Mouse (Mus musculus): ENCODE data around the gene 1700028K03Rik. TPM values are rescaled to one million over a fixed set of nuclear protein-coding genes. Genes with fewer than 3 reads are reported as not detected.
A peak's percentile ranks its signal among the peaks of the same experiment; 100 is the strongest.

The 1700028K03Rik gene
- under 1 TPM in 2 of 4 experiments, not detected in 2; 0.14 to 0.30 TPM for total RNA-seq (2022)

DNA sequence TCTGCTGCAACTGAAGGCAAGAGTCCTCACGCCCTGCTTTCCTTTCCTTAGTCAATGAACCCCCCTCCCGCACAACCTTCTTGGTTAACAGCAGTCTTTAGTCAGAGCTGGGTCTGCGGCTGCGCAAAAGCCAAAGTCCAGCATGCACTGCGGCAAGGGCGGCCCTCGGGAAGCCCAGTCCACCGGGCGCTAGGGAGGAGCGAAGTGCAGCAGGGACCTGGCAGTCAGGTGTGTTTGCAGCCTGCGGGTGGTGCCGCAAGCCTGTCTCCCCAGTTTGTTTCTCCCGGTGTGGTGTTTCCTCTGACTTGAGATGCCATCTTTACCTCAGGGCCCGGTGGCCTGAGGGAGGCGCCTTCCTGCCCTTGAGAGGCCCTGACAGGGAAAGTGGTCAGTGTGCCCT is at the start of gene 1700028K03Rik:
TSS of gene 1700028K03Rik (plus strand) at position 129 of the 400 bp plus-strand sequence.
- DNase-seq, result no peak

DNA sequence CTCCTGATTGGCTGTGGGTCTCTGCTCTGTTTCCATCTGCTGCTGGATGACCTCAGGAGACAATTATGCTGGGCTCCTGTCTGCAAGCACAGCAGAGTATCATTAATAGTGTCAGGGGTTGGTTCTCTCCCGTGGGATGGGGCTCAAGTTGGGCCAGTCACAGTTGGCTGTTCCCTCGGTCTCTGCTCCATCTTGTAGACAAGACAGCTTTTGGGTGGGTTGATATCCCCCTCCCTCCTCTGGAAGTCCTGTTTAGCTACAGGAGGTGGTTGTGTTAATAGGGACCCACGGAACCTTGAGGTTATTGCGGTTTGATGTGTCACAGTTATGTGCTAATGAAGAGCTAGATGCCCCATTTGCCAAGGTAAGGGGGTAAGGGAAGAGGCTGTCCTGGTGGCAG is 45.5 kb upstream of the 1700028K03Rik start:
- DNase-seq, result no peak

DNA sequence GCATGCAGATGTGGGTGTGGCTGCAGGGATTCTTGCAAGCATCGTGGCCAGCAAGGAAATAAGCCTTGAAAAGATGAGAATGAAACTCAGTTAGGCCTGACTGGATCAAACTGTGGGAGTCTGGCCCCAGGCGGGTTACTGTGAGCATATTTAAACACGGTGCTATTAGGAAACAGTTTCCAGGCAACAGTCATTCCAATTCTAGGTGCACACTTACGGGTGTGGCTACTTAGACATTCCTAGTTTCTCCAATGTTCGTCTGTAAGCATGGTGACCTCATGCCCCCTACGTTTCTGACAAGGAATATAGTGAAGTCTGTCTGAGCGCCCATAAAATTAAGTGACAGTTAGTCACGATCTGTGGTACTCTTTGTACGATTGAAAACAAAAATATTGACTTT is 43.5 kb upstream of the 1700028K03Rik start:
- DNase-seq, result no peak

DNA sequence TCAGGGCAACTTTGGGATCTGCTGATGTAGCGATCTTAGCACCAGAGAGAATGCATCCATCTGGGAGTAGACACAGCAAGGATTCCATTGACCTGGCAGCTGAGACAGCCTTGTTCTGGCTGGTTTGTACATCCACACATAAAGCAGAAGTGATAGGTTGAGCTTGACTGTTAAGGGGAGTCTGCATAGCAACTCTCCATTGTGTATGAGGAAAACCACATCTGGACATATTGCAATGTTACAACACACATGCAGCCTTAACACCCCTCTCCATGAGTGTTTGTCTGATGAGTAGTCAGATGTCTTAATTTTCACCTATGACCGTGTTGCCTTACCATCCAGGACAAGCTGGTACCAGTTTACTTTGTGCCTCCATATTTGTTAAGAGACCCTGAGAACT is 42.0 kb upstream of the 1700028K03Rik start:
- DNase-seq, result no peak

DNA sequence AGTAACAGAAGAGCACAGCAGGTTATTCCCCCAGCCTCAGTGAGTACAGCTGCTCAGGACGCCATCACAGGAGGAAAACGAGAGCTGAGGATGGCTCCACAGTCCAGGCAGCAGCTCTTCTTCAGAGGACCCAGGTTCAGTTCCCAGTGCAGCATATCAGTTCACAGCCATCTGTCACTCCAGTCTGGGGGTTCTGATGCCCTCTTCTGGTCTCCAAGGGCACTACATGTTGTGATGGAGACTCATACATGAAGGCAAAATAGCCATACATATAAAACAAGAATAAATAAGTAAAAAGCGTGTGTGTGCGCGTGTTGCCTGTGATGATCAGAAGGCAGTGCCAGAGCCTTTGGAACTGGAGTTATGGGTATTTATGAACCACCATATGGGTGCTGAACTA is 39.8 kb upstream of the 1700028K03Rik start:
- no peak for DNase-seq

DNA sequence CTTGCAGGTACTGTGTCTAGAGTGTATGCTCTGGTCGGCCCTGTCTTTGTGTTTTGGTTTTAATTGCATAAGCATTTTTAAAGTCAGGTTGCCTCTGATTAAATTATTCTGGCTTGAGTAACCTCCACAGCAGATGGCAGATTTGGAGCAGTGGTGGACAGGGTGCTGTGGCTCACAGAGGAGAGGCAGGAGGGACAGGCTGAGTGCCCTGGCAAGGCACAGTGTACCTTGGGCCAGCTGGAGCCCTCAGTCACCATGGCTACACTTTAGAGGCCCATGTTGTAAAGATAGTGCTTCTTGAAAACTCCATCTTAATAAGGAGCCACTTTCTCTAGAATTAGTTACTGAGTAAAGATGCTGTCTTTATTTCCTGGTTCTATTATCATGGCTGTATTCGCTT is 38.5 kb upstream of the 1700028K03Rik start:
- no peak for DNase-seq

DNA sequence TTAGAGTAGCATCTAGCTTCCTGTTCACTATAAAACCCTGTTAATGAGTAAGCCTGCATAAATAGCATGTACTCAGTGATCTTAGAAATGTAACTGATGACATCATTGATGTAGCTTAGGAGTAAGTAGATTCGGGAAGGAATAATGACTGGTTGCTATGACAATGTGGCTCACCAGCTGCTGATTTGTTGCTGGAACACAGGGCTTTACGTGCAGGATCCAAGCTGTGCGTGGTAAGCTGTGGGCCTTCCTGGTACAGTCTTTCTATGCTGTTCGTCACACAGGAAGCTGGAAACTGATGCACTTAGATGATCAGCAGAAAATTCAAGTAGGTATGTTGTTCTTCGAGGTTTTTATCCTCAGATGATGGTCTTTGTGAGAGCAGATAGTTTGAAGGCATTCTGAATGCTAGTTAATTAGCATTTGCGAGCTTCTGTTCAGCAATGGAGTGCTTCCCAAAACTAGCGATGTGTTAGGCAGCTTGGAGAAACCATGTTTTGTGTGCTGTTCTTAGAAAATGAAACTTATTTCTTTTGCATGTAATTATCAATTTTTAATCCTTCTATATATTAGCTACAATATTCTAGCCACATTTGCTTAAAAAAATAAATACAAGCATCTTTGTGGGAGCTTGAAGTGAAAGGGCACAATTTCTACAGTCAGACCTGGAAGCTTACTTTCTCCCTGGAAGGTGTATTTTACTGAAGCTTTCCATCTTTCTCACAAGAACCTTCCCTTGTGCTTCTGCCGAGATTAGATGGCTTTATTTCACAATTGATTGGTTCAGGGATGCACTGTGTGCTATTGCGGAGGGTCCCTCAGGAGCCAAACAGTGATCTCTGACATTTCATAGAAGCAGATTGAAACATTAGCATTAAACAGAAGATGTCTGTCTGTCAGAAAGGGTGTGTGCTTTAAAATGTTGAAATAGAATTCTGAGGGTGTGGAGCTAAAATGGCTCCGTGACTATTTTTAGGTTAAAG is 36.7 kb upstream of the 1700028K03Rik start:
- no peak for DNase-seq

DNA sequence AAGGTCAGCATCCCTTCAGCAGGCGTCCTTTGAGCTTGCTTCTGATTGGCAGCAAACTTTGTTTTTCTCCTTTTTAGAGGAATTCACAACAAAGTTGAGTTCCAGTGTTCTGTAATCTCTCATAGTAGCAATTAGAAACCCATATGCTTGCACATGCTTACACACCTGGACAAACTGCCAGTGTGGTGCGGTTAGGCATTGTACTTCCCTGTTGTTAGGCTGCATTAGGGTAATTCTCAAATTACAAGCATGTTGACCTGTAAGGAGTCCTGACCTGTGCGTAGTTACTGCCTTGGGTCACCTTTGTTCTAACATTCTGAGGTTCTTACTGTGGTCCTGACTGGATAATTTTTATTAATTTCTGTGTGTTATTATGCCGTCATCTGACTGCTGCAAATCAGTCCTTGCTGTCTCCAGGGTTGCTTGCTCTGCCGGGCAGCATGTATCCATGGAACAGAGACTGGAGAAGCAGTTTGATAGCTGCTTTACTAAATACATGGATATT is 35.7 kb upstream of the 1700028K03Rik start:
- DNase-seq, result no peak

DNA sequence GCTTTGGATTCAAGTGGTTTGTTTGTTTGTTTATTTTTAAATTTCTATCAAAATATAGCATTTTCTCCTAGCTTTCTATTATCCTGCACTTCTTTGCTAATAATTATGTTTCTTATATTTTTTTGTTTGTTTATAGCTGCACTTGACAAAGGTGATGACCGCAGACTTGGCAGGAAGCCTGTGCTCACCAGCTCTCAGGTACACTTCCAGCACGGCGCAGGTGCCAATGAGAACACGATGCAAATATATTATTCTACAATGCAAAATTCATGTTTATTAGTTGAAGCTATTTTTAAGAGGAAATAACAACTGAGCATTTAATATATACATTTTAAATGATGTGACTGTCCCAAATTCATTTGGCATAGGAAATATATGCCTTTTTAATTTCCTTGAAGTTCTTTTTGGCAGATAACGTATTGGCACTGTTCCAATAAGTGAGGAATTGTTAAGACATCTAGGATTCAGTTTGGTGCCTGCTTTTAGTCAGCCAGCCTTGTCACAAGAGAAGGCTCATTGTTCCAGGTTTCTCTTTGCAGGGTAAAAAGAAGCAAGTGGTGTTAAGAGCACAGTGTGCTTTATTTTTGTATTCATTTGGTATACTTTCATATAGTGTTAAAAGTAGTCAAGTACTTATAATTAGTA is 34.5 kb upstream of the 1700028K03Rik start:
- no peak for DNase-seq

DNA sequence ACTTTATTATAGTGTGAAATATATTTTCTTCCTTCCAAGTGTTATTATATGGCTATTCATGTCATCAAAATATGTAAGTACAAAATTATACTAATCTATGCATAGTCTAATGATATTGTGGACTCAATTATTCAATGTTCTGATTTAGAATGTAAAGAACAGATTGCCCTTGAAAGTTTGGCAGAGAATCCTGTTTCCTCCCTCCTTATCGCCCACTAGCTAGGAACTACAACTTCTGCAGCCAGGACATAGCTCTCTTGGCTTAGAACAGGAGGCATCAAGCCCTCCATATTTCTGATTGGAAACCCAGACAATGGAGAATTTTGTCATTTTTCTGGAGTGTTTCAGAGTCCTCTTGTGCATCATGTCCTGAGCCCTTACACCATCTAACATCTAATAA is 33.8 kb upstream of the 1700028K03Rik start:
- DNase-seq, result no peak

DNA sequence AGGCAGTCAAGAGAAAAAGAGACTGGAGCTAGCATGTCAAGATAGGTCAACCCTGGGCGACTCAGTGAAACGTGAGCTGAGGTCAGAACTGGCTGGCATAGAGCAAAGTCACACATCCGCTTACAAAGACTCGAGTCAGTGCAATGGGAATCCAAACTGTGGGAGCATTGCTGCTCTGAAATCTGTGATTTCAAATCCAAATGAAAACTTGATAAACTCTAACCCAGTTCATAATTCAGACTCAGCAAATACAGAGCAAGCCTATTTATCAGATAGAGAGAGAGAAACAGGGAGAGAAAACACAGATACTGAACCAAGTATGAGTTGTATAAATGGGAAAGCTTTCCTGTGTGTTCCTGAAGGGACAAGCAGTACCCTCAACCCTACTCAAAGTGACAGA is 27.2 kb upstream of the 1700028K03Rik start, which contains the start of gene Gm42669:
TSS of gene Gm42669 (plus strand) at position 301 of the 400 bp plus-strand sequence.
- DNase-seq, result no peak

DNA sequence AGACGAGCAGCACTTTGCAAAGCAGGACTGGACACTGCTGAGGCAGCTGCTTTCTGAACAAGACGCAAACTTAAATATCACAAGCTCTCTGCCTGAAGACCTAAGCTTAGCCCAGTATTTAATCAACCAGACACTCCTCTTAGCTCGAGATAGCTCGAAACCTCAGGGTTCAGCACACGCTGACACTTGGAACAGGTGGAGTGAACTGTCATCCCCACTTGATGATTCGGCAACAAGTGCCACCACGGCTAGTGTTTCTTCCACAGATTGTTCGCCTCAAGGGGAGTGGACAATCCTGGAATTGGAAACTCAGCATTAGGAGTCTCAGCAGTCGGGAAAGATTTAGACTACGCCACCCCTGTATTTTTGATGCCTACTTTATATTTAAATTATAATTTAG is 24.0 kb upstream of the 1700028K03Rik start:
- no peak for DNase-seq

DNA sequence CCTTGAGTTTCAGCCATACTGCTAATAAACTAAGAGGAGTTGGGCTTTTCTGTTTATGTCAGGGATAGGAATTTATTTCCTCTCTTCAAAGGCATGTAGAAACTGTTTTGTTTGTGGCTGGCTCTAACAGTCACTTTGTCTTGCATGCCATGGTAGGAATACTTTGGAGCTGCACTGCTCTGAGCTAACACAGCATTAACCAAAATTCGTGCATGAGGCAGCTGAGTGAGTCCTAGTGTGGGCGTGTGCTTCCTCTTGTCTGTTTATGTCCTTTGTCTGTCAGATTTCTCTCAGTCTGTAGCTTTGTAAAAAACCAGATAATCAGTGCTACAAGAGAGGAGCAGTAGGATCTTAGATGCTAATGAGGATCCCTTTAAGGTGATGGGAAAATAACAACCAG is 23.2 kb upstream of the 1700028K03Rik start:
- no peak for DNase-seq

DNA sequence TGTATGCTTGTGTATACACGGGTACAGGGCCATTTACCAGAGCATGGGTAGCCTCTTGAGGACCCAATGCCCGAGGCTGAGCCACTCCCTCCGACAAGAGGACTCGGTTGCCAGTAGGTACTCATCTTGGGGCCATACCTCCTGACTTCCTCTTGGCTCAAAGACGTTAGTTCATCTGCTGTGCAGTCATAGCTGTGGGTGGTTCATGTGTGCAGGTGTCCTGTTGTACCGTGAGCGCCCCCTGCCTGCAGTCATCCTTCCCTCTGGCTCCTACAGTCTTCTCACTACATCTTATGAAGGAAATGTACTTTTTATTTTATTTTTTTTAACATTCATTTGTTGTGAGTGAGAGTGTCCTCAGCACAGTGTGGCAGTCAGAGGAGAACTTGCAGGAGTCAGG is 20.9 kb upstream of the 1700028K03Rik start:
- DNase-seq, result peak; percentile 12

DNA sequence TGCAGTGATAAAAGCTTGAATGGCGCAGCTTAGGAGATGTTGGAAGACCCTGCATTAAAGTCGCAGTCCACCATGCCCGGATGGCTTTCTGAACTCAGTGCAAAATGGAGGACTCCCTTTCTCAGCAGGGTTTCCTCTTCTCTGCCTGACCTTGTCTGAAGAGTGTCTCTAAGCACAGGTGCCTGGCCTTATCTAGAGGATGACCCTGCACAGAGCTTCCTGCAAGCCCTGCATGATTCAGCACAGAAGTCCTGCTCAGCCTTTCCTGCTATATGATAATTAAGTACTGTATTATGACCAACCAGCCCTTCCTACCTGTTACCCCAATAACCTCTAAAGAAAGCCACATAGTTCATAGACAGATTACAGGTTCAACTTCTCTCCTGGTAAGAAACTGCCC is 19.1 kb upstream of the 1700028K03Rik start:
- DNase-seq, result no peak

DNA sequence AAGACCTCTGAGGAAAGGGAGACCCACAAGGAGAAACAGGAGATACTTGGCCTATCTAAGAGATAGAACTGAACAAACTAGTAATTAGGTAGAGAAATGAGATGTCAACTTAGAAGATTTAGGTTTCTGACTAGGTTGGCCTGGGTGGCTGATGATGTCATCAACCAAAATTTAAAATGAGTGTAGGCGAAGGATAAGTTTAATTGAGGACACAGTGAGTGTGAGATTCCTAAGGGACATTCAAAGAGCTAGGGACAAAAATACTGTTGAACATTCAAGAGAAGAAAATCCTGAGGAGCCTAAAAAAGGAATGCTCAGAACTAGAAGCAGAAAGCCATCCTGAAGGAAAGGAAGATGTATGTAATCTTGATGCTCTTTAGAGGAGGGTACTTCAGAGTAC is 18.4 kb upstream of the 1700028K03Rik start:
- DNase-seq, result no peak

DNA sequence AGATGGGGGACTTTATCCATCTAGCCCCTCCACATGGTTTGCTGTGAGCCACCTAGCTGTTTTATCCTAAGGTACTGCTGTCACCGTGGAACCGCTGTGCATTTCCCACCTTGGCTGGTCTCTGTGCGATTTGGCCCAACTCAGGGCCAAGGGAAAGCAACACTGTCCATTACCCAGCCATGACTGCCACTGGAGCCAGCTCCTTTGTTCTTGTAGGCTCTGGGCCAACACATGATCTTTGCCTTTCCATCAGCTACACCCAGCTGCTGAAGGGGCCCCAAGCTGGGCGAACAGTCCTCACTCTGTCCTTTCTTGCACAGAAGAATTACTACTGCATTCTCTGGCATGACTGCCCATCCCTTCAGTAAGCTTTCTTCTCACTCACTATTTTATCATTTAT is 15.9 kb upstream of the 1700028K03Rik start:
- DNase-seq, result no peak

DNA sequence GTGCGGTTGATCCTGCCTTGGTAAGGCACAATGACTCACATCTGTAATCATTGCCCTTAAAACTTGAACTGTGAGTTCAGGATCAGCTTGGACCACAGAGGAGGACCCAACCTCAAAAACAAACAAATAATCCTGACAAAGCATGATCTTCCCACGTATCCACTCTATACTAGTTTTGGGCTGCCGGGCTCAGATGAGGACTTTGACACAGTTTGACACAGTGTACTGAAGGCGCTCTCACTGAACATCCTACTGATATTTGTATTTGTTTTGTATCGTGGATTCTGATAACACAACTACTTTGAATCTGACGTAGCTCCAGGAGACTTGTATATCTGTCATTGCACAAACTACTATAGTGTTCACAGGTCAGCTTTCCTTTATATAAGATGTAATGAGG is 13.1 kb upstream of the 1700028K03Rik start:
- DNase-seq, result no peak

DNA sequence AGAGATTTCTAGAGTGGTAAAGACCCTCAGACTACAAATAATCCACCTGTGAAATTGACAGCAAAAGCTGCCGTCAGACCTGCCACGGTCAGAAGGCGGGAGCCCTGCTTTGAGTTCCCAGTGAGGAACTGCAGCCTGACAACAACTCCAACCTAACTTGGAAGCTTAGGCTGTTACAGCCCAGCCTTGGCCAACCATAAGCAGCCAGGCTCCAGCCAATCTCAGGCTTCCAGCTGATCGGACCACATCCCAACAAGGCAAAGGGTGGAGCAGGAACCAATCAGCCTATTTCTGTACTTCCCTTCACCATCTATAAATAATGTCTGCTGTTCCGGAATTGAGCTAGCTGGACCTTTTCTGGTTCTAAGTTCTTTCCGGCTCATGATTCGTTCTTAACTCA is 12.6 kb upstream of the 1700028K03Rik start:
- DNase-seq, result no peak

DNA sequence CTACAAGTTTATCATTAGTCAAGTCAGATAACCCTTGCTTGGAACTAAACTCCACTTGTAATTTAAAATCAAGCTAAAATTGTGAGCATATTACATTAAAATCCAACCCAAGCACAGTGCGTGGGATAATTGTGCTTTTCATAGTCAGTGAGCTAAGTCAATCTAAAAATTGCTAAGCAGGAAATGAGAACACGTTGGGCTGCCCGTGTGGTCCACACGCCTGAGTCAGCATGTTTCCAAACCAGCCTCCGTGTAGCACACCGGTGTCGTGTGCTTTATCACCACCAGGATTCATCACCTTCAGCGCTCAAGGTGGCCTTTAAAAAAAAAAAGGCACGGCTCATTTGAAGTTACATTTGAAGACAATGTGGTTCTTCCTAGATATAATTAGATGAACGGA is 10.2 kb upstream of the 1700028K03Rik start:
- no peak for DNase-seq

DNA sequence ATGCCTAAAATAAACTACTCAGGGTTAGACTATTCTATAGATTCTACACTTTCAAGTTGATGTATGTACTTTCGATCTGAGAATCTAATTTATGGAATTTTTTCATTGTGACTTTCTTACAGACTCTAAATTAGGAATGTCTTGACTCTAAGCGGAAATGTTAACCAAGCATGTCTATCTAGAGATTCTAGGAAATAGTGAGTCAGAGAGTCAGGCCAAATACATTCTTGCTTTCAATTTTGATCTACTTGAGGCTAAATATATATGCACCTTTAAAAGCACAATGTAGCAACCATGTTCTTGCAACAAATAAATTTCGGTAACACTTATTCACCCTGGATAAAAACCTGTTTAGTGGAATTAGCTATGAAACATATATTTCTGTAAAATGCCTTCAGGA is 5.7 kb upstream of the 1700028K03Rik start:
- DNase-seq, result no peak

DNA sequence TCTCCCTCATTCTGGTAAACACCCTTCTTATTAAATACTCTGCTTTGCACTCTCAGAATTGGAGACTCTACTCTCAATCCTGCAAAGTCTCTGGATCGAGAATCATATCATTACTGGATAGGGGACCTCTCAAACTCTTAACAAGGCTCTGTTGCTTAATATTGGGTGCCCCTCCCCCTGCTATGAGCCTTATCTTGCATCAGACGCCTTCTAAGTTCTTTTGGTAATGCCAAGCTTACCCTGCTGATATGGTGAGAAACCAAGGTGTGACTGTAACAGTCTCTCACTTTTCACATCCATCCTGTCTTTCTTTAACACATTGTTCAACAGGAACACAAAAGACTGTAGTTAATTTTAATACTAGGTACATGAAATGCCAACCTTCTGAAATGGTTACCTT is 919 bp upstream of the 1700028K03Rik start:
- DNase-seq, result no peak

DNA sequence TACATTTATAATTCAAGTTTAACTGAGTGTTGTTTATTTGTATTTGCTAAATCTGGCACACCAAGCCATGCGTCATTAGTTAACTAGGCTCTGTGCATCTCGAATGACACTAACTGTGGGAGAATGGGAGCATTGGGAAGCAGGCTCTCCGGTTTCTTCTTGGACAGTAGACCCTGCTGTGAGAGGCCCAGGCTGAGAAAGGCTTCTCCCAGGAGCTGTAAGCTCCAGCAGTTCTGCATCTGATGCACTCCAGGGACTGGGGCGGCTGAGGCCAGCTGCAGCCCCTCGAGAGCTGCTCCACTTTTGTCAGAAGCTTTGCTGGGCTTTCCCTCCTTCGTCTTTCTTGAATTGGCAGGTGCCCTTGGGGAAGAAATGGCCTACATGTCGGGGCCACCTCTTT is 7.2 kb downstream of the 1700028K03Rik start:
- no peak for DNase-seq

DNA sequence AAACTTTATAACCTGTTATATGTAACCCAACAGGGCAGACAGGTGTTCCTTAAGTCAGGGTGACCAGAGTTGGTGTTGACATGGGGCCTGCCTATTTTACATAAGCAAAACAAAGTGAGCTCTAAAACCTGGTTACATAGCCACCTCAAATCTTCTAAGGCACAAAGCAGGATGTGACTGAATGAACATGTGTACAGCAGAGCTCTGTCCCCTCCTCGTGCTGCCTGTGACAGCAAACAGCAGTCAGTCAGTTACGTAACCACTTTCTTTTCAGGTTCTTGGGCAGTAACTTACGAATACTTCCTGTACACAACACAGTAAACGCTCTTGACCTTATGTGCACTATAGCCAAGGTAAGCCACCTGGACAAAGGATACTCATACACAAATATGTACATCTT is 11.4 kb downstream of the 1700028K03Rik start:
- no peak for DNase-seq
